Mouse (Mus musculus): ENCODE measurements at regions not wholly inside any gene's neighbourhood (a gene's known extent, or its start where the extent isn't known, plus 50 kb on each side); places are given as distances from the start of the nearest gene placed in this dataset.

- H3K4me2 ChIP-seq (ENCODE audit: insufficient read depth, low read depth, poor library complexity, severe bottlenecking): no peak overlapping the region
- no peak overlapping the region for H3K9ac ChIP-seq (ENCODE audit: insufficient read depth, low read depth)
- no peak overlapping the region for H3K4me3 ChIP-seq (replicated peaks in 1 of 3; ENCODE audit: low read depth in 2 of 3, low read length in 2 of 3, poor library complexity in 1 of 3)
- H3K27me3 ChIP-seq (replicated peaks): no peaks in the 10 kb centered on the region
- TF ChIP-seq SMC3 (IDR thresholded peaks at IDR 0.05; ENCODE audit: low read depth, low read length): no peak
- TF ChIP-seq JUN (IDR thresholded peaks at IDR 0.05; ENCODE audit: insufficient read depth, low read depth, low read length): no peak
- no peak for TF ChIP-seq POLR2A (IDR thresholded peaks at IDR 0.05; ENCODE audit: low read depth, low read length)
- TF ChIP-seq RAD21 (IDR thresholded peaks at IDR 0.05; ENCODE audit: low read depth, low read length): no peak
- TF ChIP-seq ZMIZ1 (IDR thresholded peaks at IDR 0.05; ENCODE audit: low read depth, low read length): no peak
- TF ChIP-seq MYC (IDR thresholded peaks at IDR 0.05; ENCODE audit: low read depth, low read length): no peak
- TF ChIP-seq NRF1 (IDR thresholded peaks at IDR 0.05; ENCODE audit: low read depth, low read length): no peak
- TF ChIP-seq KAT2A (IDR thresholded peaks at IDR 0.05; ENCODE audit: insufficient replicate concordance, low read length): no peak
- TF ChIP-seq MXI1 (IDR thresholded peaks at IDR 0.05; ENCODE audit: low read depth, low read length): no peak
- no peak for TF ChIP-seq MEF2A (IDR thresholded peaks at IDR 0.05; ENCODE audit: borderline replicate concordance, low read depth, low read length)
- TF ChIP-seq HCFC1 (IDR thresholded peaks at IDR 0.05; ENCODE audit: low read depth, low read length): no peak
- TF ChIP-seq TCF12 (IDR thresholded peaks at IDR 0.05; ENCODE audit: low read depth, low read length): no peak
- TF ChIP-seq CHD1 (IDR thresholded peaks at IDR 0.05; ENCODE audit: low read depth, low read length): no peak
- no peak for TF ChIP-seq ZNF384 (IDR thresholded peaks at IDR 0.05; ENCODE audit: low read depth, low read length)
- TF ChIP-seq BHLHE40 (IDR thresholded peaks at IDR 0.05; ENCODE audit: low read depth, low read length): no peak
- no peak for TF ChIP-seq USF1 (IDR thresholded peaks at IDR 0.05; ENCODE audit: low read depth, low read length)
- H3K36me3 ChIP-seq (replicated peaks in 1 of 2; ENCODE audit: control insufficient read depth in 1 of 2, insufficient read depth in 1 of 2, low read length in 1 of 2): no peaks in the 10 kb centered on the region
- H3K27ac ChIP-seq (ENCODE audit: insufficient read depth, low read depth): no peak overlapping the region
- peaks cover 11% of the 10 kb centered on the region for H3K9me3 ChIP-seq (replicated peaks; ENCODE audit: low read length)
- no peaks in the 10 kb centered on the region for H3K4me1 ChIP-seq (ENCODE audit: control insufficient read depth in 1 of 2, insufficient read depth in 2 of 2)
- no peaks in the 10 kb centered on the region for H3K79me2 ChIP-seq (replicated peaks; ENCODE audit: control insufficient read depth, extremely low read depth, insufficient read depth, poor library complexity, severe bottlenecking)
- in situ Hi-C loops (cut with MboI; ENCODE audit: low pct_ligation_motif_present, low pct_unique_long_range_greater_than_20kb, low sequenced_read_pairs) (no loop called here), dilution Hi-C loops (cut with MboI; ENCODE audit: extremely low pct_ligation_motif_present, extremely low pct_unique_long_range_greater_than_20kb, low sequenced_read_pairs) (no loop called here)
- no peak for DNase-seq (ENCODE audit: extremely low read depth)
Measured at GRCm38 (mm10) chr8:42219857-42220600, 803.2 kb upstream of the Frg1 start.

- no peak for DNase-seq (ENCODE audit: extremely low read depth)
- no peak overlapping the region for H3K27ac ChIP-seq (ENCODE audit: insufficient read depth, low read depth)
- H3K79me2 ChIP-seq (replicated peaks; ENCODE audit: control insufficient read depth, extremely low read depth, insufficient read depth, poor library complexity, severe bottlenecking): no peaks in the 10 kb centered on the region
- dilution Hi-C loops (cut with MboI; ENCODE audit: extremely low pct_ligation_motif_present, extremely low pct_unique_long_range_greater_than_20kb, low sequenced_read_pairs) (no loop called here), in situ Hi-C loops (cut with MboI; ENCODE audit: low pct_ligation_motif_present, low pct_unique_long_range_greater_than_20kb, low sequenced_read_pairs) (no loop called here)
- H3K27me3 ChIP-seq (replicated peaks): no peaks in the 10 kb centered on the region
- no peak overlapping the region for H3K9ac ChIP-seq (ENCODE audit: insufficient read depth, low read depth)
- TF ChIP-seq JUND (conservative IDR thresholded peaks at IDR 0.05; ENCODE audit: low read depth, low read length) (no peak), KAT2A (IDR thresholded peaks at IDR 0.05; ENCODE audit: insufficient replicate concordance, low read length) (no peak), MEF2A (IDR thresholded peaks at IDR 0.05; ENCODE audit: borderline replicate concordance, low read depth, low read length) (no peak), SMC3 (IDR thresholded peaks at IDR 0.05; ENCODE audit: low read depth, low read length) (no peak), NRF1 (IDR thresholded peaks at IDR 0.05; ENCODE audit: low read depth, low read length) (no peak), CTCF (conservative IDR thresholded peaks at IDR 0.05 in 1 of 2, IDR thresholded peaks at IDR 0.05 in 1 of 2; ENCODE audit: low read depth in 2 of 2, low read length in 2 of 2) (no peak), ZC3H11A (IDR thresholded peaks at IDR 0.05; ENCODE audit: low read depth, low read length) (no peak), HCFC1 (IDR thresholded peaks at IDR 0.05; ENCODE audit: low read depth, low read length) (no peak), TCF12 (IDR thresholded peaks at IDR 0.05; ENCODE audit: low read depth, low read length) (no peak), EP300 (IDR thresholded peaks at IDR 0.05; ENCODE audit: low read length) (no peak), NELFE (IDR thresholded peaks at IDR 0.05; ENCODE audit: low read depth, low read length) (no peak), E2F4 (IDR thresholded peaks at IDR 0.05; ENCODE audit: insufficient replicate concordance, low read depth, low read length) (no peak), IRF4 (IDR thresholded peaks at IDR 0.05; ENCODE audit: low read depth, low read length) (no peak), POLR2A (IDR thresholded peaks at IDR 0.05; ENCODE audit: low read depth, low read length) (no peak), PAX5 (IDR thresholded peaks at IDR 0.05; ENCODE audit: low read length) (no peak), ZNF384 (IDR thresholded peaks at IDR 0.05; ENCODE audit: low read depth, low read length) (no peak), MAFK (IDR thresholded peaks at IDR 0.05; ENCODE audit: insufficient replicate concordance, low read length) (no peak), RCOR1 (conservative IDR thresholded peaks at IDR 0.05; ENCODE audit: low read depth, low read length) (no peak), BHLHE40 (IDR thresholded peaks at IDR 0.05; ENCODE audit: low read depth, low read length) (no peak)
- peaks cover 7% of the 10 kb centered on the region for H3K9me3 ChIP-seq (replicated peaks; ENCODE audit: low read length)
- no peak overlapping the region for H3K4me3 ChIP-seq (replicated peaks in 1 of 3; ENCODE audit: low read depth in 2 of 3, low read length in 2 of 3, poor library complexity in 1 of 3)
- H3K4me1 ChIP-seq (ENCODE audit: control insufficient read depth in 1 of 2, insufficient read depth in 2 of 2): no peaks in the 10 kb centered on the region
- H3K4me2 ChIP-seq (ENCODE audit: insufficient read depth, low read depth, poor library complexity, severe bottlenecking): no peak overlapping the region
- H3K36me3 ChIP-seq (replicated peaks in 1 of 2; ENCODE audit: control insufficient read depth in 1 of 2, insufficient read depth in 1 of 2, low read length in 1 of 2): no peaks in the 10 kb centered on the region
Measured at GRCm38 (mm10) chr8:42210943-42211342, 794.1 kb upstream of the Frg1 start.

Measured in CH12.LX (cell line).